24 mouse cellular contexts compared by ENCODE assay signal in genomic region chr13:97953526-97953925, GRCm38 (mm10).
"Had no signal": no experiment of that assay in that cellular context is flagged by ENCODE, and none has a peak within 500 bp of the region (broad histone marks: within the 10 kb centered on the region; RNA-seq: fewer than 3 reads in every experiment).

No protein-coding gene starts in this region.

- H3K4me3 ChIP-seq: heart, embryonic 10.5 days; heart, embryonic 12.5 days; hindbrain, embryonic 13.5 days; hindbrain, embryonic 15.5 days; intestine, embryonic 15.5 days; layer of hippocampus, adult 2 months; left cerebral cortex, adult 2 months; limb, embryonic 10.5 days; limb, embryonic 12.5 days; liver, embryonic 13.5 days had no signal

- H3K36me3 ChIP-seq: heart, embryonic 10.5 days; intestine, embryonic 15.5 days; liver, embryonic 13.5 days had no signal

- DNase-seq: gastrocnemius, postnatal 14 days; gastrocnemius, postnatal 36 days; heart, adult 18-20 months; heart, postnatal 10 days; heart, postnatal 36 days; kidney, adult 18-20 months; kidney, adult 8-10 months; kidney, postnatal 10 days; kidney, postnatal 25 days; kidney, postnatal 4 days; liver; liver, embryonic 13.5 days had no signal

- H3K27ac ChIP-seq: heart, embryonic 10.5 days; hindbrain, embryonic 13.5 days; hindbrain, embryonic 15.5 days; intestine, embryonic 15.5 days; layer of hippocampus, adult 2 months; left cerebral cortex, adult 2 months; limb, embryonic 10.5 days; limb, embryonic 12.5 days; liver, embryonic 13.5 days had no signal

- H3K9me3 ChIP-seq: heart, embryonic 10.5 days; heart, embryonic 12.5 days; hindbrain, embryonic 13.5 days; hindbrain, embryonic 15.5 days; intestine, embryonic 15.5 days; limb, embryonic 10.5 days; limb, embryonic 12.5 days; liver, embryonic 13.5 days had no signal

- H3K9ac ChIP-seq: heart, embryonic 12.5 days; hindbrain, embryonic 13.5 days; hindbrain, embryonic 15.5 days; intestine, embryonic 15.5 days; limb, embryonic 12.5 days; liver, embryonic 13.5 days had no signal

- ATAC-seq: inflammation-experienced regulatory T-cells, adult 6 months; intestine, embryonic 15.5 days; intestine, postnatal 0 days had no signal

- H3K4me1 ChIP-seq: heart, embryonic 10.5 days; limb, embryonic 12.5 days; liver, embryonic 13.5 days had no signal

- H3K27me3 ChIP-seq: hindbrain, embryonic 15.5 days; intestine, embryonic 15.5 days; liver, embryonic 13.5 days had no signal

- H3K4me2 ChIP-seq: heart, embryonic 12.5 days; hindbrain, embryonic 13.5 days; hindbrain, embryonic 15.5 days; intestine, embryonic 15.5 days; limb, embryonic 12.5 days; liver, embryonic 11.5 days; liver, embryonic 13.5 days had no signal
